Mouse (Mus musculus): Measurements from ENCODE around the gene Serpine1.
A peak's percentile ranks its signal among the peaks of the same experiment; 100 is the strongest.
"Not testable (repeated sequence)": the region's sequence is repeated elsewhere in the genome, so short reads cannot be mapped to it uniquely, and the experiment has no call there.

Serpine1 gene

GRCm38 (mm10) chr5:137072079-137072960, at the start of gene Serpine1:
Gene Serpine1, minus strand, starts transcription at chr5:137072268.
- DNase-seq (ENCODE audit: low spot score), result no peak

DNA sequence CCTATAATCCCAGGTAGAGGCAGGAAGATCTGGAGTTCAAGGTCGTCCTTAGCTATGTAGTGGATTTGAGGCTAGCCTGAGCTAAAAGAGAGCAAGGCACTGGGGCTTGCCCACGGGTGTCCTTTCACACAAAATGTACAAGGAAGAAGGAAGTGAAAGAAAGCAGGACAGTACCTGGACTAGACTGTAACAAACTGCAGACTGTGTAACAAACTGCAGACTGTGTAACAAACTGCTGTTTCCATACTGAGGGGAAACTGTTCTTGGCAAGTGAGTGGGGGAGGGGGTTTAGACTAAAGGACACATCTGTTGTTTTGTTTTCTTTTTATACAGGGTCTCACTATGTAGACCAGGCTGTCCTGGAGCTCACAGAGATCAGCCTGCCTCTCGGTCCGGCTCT, 49.2 kb upstream of the Serpine1 start:
- DNase-seq (ENCODE audit: low spot score), result no peak

- no peak for DNase-seq (ENCODE audit: low spot score)
These were observed 46.8 kb upstream of the Serpine1 start for GRCm38 (mm10) chr5:137118878-137119277.

GRCm38 (mm10) chr5:137117994-137118393, 45.9 kb upstream of the Serpine1 start:
- not testable (repeated sequence) for DNase-seq (ENCODE audit: low spot score)

DNA sequence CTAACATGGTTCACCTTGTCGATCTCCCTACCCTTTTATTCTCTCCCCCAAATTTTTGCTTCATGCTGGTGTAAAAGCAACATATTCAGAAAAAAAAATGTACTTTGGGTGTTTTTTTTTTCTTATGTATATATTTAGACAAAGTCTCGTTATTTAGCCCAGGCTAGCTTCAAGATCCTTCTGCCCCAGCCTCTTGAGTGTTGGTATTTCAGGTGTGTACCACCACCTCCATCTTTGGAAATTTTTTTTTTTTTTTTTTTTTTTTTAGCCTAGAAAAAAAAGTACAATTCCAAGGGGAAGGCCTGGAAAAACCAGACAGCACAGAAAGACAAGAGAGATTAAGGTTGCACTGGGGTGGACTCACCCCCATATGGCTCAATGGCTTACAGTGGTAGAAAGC, 44.9 kb upstream of the Serpine1 start:
- no peak for DNase-seq (ENCODE audit: low spot score)

DNA sequence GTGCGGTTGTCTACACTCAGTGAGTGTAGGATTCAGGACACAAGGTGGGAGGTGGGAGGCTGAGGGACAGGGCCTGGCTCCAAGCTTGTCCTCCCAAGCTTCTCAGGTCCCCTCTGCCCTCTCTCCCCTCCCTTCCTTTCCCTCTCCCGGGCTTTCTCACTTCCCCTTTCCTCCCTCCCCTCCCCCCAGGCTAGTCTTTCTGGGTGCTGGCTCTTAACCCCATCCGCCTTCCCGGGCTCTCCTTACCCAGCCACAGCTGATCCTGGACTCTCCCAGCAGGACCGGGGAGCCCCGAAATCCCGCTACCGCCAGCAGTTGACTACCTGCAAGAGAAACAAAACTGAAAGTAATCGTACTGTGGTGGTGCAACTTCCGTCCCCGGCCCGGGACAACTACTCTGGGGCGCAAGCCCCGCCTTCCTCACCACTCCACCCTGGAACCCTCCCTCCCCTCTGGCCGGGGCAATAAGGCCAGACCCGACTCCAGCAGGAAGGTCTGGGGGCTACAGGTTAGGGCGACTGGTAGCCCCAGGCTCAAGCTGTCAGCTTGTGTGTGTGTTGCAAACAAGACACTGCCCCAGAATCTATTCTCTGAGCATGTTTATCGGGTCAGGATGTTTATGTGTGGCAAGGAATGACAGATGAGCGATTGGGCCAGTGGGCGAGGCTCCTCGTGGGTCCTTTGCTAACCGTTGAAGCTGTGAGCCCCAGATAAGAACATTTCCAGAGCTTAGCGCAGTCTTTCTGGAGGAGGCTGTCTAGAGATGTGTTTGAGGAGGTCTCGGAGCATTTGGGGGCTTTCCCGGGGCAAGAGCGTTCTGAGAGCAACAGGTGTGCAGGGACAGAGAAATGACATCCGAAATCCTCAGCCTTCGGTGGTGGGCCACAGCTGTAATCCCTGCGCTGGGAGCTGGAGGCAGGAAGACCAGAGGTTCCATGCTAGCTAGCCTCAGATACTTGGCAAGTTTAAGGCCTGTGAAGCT, 44.1 kb upstream of the Serpine1 start, which contains the start of gene Trim56:
Gene Trim56 (minus strand): TSS at position 344 of the 982 bp plus-strand sequence.
- no peak for DNase-seq (ENCODE audit: low spot score)

DNA sequence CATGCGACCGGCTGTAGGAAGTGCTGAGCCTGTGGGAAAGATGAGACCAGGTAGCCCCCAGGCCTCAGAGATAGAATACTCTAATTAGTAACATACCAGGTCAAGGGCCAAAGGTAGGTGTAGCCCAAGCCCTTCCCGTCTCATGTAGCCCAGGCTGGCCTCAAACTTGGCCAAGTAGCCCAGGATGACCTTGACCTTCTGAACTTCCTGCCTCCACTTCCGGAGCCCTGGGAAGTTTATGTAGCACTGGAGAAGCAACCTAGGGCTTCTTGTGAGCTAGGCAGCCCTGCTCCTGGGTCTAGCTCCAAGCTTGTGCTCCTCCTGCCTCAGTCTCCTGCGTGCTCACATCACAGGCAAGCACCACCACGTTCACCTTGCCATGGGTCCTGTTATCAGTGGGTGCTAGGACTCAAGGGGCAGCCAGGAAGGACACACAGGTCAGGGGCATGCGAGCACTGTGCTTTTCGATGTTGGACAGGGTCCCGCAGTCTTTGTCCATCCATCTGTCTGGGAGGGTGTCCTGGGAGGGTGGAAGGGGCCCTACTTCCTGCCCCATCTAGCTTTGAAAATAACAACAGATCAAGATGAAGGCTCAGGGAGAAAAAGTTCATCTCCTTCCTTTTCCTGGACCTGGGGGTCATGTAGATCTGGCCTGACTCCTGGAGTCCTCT, 43.0 kb upstream of the Serpine1 start:
- DNase-seq (ENCODE audit: low spot score), result no peak

DNA sequence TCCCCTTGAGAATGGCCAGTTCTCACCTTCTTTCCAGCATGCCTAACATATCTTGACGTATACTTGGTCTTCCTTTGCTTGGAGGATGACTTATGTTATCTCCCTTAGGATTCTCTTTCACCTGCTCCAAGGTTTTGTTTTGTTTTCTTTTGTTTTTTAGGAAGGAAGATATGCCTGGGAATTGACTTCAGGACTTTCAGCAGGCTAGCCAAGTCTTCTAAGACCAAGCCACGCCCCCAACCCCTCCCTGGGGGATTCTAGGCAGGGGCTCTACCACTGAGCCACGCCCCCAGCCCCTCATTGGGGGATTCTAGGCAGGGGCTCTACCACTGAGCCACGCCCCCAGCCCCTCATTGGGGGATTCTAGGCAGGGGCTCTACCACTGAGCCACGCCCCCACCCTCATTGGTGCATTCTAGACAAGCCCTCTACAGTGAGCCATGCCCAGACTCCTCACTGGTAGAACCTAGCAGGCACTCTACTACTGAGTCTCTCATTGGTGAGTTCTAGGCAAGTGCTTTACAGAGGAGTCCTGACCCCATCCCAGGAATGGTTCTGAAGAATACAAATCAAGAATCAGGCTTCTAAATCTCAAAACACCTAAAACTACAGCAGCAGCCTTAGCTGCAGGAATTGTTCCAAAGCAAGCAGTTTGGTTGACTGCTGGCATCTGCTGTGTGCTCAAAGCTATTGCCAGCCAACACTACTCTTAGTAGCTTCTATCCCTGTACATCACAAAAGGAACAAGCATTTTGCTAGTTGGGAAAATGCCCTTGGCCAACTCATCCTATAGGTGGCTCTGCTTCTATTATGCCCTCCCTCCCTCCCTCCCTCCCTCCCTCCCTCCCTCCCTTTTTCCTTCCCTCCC, 39.7 kb upstream of the Serpine1 start:
- no peak for DNase-seq (ENCODE audit: low spot score)

DNA sequence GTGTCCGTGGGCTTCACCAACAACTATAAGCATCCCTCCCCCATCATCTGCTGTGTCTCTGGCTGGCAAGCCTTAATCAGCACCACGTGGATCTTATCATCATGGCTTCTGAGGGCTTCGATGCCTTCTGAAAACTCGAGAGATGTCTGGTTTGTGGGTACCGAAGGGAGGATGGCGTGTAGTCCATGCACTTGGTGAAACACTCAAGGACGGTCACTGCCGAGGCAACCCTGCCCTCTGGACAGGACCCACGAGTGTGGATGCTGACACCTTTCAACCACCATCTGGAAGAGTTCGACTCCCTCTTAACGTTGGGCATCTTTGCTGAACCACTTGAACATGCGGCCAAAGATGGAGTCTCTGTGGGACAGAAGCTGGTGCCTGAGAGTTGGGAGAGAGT, 38.8 kb upstream of the Serpine1 start:
- DNase-seq (ENCODE audit: low spot score), result no peak

DNA sequence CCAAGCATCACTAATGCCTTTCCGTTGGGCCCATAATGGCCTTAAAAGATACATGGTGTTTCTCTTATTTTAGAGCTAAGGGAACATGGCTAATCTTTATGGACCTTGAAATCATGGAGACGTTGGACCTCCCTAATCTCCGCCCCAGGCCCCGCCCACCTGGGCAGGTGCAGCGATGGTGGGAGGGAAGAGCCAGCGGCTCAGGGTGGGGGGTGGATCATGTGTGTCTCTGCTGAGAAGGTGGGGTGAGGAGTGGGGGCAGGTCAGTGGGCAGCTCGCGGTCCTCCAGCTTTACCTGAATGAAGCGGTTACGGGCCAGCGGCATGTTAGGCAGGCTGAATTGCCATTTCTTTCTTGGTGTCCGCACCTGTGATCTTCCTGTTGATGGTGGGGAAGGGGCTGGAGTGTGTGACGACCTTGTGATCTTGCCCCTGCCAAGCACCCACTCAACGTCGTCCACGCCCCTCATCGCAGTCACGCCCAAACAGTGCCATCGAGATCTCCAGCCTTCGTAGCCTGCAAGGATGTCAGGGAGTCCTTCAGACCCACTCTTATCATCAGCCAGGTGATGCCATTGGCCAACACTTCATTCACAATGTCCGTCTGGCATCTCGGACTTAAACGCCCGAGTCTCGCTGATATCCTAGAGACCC, 38.0 kb upstream of the Serpine1 start:
- DNase-seq (ENCODE audit: low spot score), result no peak

- no peak for DNase-seq (ENCODE audit: low spot score)
These were observed 36.0 kb upstream of the Serpine1 start for GRCm38 (mm10) chr5:137108111-137108510.

GRCm38 (mm10) chr5:137107670-137108069, 35.6 kb upstream of the Serpine1 start:
- no peak for DNase-seq (ENCODE audit: low spot score)

- DNase-seq (ENCODE audit: low spot score), result peak; percentile 49
These were observed 35.0 kb upstream of the Serpine1 start for GRCm38 (mm10) chr5:137107024-137107423.

DNA sequence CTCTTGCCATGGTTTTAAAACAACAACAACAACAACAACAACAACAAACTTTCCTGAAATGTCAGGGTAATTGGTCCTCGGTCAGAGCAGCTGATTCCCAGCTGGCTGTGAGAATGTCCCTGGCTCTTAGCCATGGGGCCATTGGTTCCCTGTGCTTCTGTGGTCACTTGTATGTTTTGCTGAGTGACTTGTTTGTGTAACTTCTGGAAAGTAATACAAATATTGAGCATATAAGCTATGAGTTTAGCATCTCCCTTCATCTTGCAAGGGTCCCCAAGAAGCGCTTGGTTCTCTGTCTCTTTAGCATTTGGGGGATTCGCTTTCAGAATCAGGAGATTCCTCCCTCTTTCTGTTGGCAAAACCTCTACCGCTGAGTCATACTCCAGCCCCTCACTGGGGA, 34.4 kb upstream of the Serpine1 start:
- no peak for DNase-seq (ENCODE audit: low spot score)

DNA sequence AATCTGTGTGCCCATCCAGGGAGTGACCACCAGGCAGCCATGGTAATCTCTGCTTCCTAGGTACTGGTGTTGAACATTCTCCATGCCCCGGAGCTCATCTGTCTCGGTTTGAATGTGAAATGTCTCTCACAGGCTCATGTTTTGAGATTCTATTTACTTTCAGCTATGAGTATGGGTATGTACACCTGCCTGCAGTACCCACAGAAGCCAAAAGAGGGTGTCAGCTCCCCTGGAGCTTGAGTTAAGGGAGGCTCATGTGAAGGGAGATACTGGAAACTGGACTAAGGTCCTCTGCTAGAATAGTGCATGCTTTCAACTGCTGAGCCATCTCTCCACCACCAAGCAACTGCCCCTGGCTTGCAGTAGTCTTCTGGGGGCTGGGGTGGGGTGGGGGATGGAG, 31.9 kb upstream of the Serpine1 start:
- DNase-seq (ENCODE audit: low spot score), result no peak

DNA sequence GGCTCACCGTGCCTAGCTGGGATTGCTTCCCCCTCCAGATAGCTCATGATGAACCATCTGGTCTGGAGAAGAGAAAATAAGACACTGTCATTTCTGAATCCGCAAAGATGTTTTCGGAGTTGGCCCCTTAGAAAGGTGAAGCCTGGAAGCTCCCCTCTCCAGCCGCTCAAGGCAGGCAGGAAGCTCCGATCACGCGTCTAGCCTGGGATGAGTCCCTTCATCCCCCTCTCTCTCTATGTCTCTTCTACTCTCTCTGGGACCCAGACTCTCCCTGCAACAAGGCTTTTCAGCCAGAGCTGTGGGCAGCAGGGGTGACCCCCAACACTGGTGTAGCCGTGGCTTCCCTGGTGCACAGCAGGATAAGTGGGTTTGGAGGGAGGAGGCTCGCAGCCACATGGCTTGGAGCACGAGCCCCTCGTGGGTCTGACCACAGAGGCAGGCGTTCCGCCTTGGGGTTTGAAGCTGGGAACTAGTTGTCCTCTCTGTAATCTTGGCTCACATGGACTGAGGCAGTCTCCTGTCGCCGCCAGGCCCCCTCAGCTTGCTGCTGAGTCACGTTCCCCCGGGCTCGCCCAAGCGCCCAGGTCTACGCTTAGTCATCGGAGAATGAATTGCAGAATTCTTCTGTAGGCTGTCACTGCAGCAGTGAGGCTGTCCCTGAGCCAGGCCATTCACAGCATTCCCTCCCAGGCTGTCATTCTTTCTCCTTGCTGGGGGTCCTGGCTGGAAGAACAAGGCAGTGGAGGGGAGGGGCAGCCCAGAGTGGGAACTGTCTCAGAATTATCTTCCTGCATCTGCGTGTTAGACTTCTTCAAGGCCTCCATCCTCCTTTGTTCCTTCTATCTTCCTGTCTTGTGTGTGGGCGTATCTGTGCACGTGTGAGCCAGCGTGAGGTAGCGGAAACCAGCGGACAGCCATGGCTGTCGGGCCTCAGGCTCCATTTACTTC, 30.8 kb upstream of the Serpine1 start:
- DNase-seq (ENCODE audit: low spot score), result no peak

DNA sequence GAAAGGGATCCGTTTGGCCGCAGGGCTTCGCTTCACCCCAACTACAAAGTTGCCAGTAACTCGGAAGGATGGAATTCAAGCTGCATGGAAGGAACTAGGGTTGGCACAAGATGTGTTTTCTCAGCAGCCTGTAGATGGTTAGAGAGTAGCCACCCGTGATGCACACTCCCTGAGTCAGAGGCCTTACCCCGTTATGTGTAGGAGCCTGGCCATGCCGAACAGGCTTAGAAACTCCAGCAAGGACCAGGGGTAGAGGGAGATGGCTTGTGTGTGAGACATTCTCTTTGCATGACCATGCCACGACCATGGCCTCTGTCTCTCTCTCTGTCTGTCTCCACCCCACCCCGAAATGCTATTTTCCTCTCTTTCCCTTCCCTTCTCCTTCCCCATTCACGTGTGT, 30.0 kb upstream of the Serpine1 start:
- DNase-seq (ENCODE audit: low spot score), result no peak

DNA sequence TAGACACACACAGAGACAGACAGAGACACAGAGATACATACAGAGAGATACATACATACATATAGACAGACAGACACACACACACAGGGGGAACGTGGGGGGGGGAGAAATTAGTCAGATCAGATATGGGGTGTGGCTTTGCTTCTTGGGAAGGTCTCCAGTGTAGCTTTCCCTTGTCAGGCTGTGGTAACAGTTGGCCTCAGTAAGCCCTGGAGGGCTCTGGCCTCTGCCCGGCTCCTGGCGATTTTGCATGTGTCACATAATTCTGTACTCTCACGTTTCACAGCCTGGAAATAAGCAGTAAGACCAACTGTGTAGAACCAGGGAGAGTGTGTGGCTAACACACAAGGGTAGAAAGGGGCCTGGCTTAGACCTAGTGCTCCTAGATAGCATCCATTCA, 28.6 kb upstream of the Serpine1 start:
- no peak for DNase-seq (ENCODE audit: low spot score)

DNA sequence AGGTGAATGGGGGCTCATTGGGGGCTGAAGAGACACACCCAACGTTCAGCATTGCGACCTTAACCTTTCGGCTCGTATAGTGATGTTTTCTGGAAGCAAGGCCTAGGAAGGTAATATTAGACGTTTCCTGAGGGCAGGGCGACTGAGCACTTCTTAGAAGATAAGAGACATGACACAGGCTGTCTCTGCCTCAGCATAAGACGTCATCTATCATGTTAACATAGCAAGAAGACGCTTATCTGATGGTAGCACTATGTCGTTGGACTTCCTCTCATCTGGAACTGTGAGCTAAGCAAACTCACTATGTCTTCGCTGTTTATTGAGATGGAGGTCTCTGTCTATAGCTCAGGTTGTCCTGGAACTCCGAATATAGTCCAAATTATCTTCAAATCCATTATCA, 26.4 kb upstream of the Serpine1 start:
- DNase-seq (ENCODE audit: low spot score), result no peak
